Mouse (Mus musculus) urinary bladder, postnatal 36 days (tissue): ENCODE data around the gene Slc45a1.

ENCODE experiments used
- DNase-seq, 2 experiments: peaks; one replicate each; pipeline ENCODE4 v3.0.0; 2022; ENCODE audit warnings: low spot score in 2 of 2, mixed read lengths in 1 of 2

The Slc45a1 gene

DNA sequence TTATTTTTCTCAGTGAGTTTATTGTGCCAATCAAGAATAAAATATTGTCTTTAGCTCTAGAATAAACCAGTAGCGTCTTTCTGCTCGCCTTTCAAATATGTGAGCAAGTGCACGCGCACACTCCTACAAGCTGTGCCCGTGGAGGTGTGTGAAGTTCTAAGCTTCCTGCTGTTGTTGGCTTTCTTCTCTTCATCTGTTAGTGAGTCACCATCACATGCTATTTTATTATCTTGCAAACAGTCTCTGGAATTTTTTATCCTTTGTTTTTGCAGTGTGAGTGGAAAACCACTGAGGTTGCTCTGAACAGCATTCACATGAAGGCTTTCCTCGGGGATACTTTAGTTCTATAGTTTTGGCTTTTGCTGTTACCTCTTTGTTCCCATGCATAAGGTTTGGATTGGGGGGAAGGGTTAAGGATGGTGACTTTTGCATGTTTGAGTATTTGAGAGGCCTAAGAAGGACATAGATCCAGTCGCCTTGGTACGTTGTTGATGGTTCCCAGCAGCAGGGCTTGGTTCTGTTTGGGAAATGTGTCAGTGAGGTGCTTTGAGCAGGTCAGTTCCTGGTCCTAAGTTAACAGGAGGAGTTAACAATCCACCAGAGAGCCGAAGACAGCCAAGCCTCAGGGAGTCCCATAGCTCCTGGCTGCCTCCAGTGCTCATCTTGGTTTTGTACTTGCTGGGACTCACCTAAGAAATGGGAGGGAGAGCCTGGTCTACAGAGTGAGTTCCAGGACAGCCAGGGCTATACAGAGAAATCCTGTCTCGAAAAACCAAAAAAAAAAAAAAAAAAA is 69.8 kb downstream of the Slc45a1 start:
- no peak for DNase-seq
